Mouse (Mus musculus) liver, adult 2 months (tissue): ENCODE measurements at regions not wholly inside any gene's neighbourhood (a gene's known extent, or its start where the extent isn't known, plus 50 kb on each side); places are given as distances from the start of the nearest gene placed in this dataset.

Source experiments
- CTCF ChIP-seq: fragments of 200-500 bp; IDR thresholded peaks from 2 replicates; pipeline ENCODE4 v1.5.1; 2011; ENCODE audit warnings: low read depth, low read length, control low read depth
- POLR2A ChIP-seq: fragments of 200-500 bp; IDR thresholded peaks from 2 replicates; pipeline ENCODE4 v1.6.1; 2011; ENCODE audit warnings: low read length, control low read depth; ENCODE audit not compliant: insufficient read depth; ENCODE audit errors: extremely low read depth

GRCm38 (mm10) chr2:92752794-92753193 lies 153.3 kb downstream of the Chst1 start:
- TF ChIP-seq CTCF, result no peak
- no peak for TF ChIP-seq POLR2A
